Mouse (Mus musculus): ENCODE measurements around the gene Srr. TPM values are rescaled to one million over a fixed set of nuclear protein-coding genes. Genes with fewer than 3 reads are reported as not detected.

Srr gene
- total RNA-seq, 2 experiments from 2014 or later = 10.2 to 16.8 TPM

DNA sequence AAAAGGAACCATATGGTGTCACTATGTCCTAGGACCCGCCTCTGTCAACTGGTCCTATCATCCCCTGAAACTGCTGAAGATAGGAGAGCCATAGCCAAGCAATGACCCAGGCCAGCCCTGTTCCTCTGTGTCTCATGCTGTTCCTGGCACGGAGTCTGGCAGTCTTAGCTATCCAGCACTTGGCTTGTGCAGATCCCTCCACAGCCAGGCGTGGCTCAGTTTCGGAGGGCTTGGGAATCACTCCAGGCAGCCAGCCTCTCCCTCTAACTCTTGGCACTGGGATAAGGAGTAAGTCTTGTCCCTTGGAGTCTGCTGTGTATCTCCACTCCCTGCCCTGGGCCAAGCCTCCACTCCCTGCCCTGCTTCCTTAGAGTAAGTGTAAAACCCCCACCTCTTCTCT lies 59.1 kb downstream of the Srr start:
- ATAC-seq (replicated peaks; ENCODE audit: poor library complexity, severe bottlenecking) = no peak

DNA sequence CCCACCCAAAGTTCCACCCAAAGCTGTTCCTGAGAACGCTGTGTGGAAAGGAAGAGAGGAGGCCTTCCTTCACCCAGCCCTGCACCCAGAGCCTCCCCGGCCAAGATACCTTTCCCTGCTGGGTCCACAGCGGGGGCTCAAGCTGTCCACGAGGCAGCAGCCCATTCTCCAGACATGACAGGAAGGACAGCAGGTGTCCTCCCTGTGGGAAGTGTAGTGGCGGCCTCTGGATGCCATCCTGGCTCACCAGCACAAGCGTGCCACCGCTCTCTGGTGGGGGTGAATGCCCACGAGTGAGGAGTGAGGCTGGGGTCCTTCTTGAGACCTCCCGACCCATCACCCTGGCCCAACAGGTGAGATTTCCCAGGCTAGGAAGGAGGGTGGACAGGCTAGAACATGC lies 60.5 kb downstream of the Srr start:
- no peak for ATAC-seq (replicated peaks; ENCODE audit: poor library complexity, severe bottlenecking)

DNA sequence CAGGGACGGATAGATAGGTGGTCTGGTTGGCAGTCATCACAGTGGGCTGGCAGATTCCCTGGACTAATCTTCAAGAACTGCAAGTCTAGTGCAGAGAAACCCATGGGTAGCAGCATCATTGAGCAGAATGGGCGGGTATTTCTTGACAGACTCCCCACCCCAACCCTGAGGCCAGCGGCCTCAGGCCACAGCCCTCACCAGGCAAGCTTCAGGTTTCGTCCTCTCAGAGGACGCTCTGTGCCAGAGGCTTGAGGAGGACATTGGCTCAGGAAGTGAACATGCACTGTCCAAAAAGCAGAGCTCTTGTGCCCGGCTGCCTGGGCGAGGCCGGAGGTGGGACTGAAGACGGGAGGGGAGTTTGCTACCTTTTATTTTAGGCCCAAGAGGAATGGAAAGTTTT lies 61.3 kb downstream of the Srr start:
- no peak for ATAC-seq (replicated peaks; ENCODE audit: poor library complexity, severe bottlenecking)

DNA sequence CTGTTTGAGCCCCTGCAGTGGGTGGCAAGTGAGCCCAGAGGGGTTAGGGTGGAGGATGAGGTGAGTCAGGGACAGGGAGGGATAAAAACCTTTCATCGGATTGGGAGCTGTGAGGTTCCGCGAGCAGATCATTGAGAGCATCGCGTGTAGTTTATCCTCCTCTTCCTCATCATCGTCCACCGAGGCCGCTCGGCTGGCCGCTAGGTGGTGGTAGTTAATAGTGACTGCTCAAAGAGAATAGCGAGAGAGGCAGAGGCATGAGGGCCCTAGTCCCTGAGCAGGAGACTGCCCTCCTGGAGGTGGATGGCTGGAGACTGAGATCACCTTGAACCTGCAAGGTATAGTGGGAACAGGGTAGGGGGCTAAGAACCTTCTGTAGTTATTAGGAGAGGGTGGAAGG lies 62.3 kb downstream of the Srr start:
- ATAC-seq (replicated peaks; ENCODE audit: poor library complexity, severe bottlenecking) = no peak

DNA sequence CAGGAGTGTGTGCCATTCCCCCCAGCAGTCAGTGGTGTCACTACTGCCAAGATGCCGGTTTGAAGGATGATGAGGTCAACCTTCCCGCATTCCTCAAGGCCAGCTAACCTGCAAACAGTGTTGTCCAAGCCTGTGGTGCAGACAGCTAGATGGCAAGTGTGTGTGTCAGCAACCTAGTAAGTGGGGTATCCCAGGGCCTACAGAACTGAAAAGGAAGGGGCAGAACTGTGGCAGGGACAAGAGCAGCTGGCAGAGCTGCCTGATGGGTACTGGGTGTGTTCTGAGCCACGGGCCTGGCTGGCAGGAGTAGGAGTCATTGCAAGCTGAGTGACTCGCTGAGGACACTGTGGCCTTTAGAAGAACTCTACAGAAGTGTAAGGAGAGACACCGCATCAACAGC lies 63.6 kb downstream of the Srr start:
- ATAC-seq (replicated peaks; ENCODE audit: poor library complexity, severe bottlenecking) = no peak

DNA sequence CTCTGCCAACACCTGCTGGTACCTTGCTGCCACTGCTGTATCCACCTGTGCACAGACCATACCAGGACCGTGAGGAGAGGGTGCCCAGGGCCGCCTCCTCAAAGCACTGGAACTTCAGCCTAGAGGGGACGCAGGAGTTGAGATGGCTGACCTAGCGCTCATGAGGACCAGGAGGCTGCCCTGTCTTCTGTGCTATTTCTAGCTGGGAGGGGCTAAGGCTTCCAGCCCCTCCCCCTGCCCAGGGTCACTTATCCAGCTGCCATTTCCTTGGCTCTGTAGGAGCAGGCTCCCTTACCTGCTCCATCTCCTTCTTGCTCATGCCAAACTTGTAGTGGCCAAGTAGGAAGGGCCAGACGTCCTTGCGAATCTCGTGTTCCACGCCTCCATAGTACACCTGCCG lies 68.0 kb downstream of the Srr start:
- ATAC-seq (replicated peaks; ENCODE audit: poor library complexity, severe bottlenecking) = no peak

Other genes starting within 250 kb of the Srr start
- gene Pafah1b1, start 201.3 kb downstream of the Srr start, total RNA-seq (2014; fragmentation: Nextera tagmentation) = 35.1 and 40.4 TPM in 2 replicates
- gene Pafah1b1, start 201.3 kb downstream of the Srr start, total RNA-seq (2017) = 54.1 and 77.2 TPM in 2 replicates
- gene Mettl16, start 155.1 kb downstream of the Srr start, total RNA-seq (2014; fragmentation: Nextera tagmentation) = 16.2 and 18.0 TPM in 2 replicates
- 43.8 and 47.0 TPM in 2 replicates for gene Mettl16, start 155.1 kb downstream of the Srr start, total RNA-seq (2017)
- 14.4 and 20.2 TPM in 2 replicates for gene Mnt, start 95.0 kb downstream of the Srr start, total RNA-seq (2014; fragmentation: Nextera tagmentation)
- gene Mnt, start 95.0 kb downstream of the Srr start, total RNA-seq (2017) = 5.3 and 6.0 TPM in 2 replicates
- gene Sgsm2, start 28.9 kb downstream of the Srr start, total RNA-seq (2014; fragmentation: Nextera tagmentation) = 6.7 and 8.9 TPM in 2 replicates
- 2.8 and 3.0 TPM in 2 replicates for gene Sgsm2, start 28.9 kb downstream of the Srr start, total RNA-seq (2017)
- 52.4 and 58.6 TPM in 2 replicates for gene Tsr1, start 27.9 kb downstream of the Srr start, total RNA-seq (2014; fragmentation: Nextera tagmentation)
- 87.9 and 96.7 TPM in 2 replicates for gene Tsr1, start 27.9 kb downstream of the Srr start, total RNA-seq (2017)
- 26.8 and 26.9 TPM in 2 replicates for gene Smg6, start 125 bp downstream of the Srr start, total RNA-seq (2014; fragmentation: Nextera tagmentation)
- 24.3 and 26.1 TPM in 2 replicates for gene Smg6, start 125 bp downstream of the Srr start, total RNA-seq (2017)
- gene Hic1, start 243.6 kb upstream of the Srr start, total RNA-seq (2014; fragmentation: Nextera tagmentation) = not detected in 2 replicates
- not detected in 2 replicates for gene Hic1, start 243.6 kb upstream of the Srr start, total RNA-seq (2017)